13 mouse cellular contexts compared by ENCODE assay signal in genomic region chr1:133701824-133702223, GRCm38 (mm10). TPM values are rescaled to one million over a fixed set of nuclear protein-coding genes. Genes with fewer than 3 reads are reported as not detected.
DNase-seq lines count a peak whose midpoint lies in the region; ATAC-seq and TF ChIP-seq lines count a peak whose summit lies in the region.
"Not testable (repeated sequence)": the region's sequence is repeated elsewhere in the genome, so short reads cannot be mapped to it uniquely, and the experiment has no call there.
"Had no signal": no experiment of that assay in that cellular context is flagged by ENCODE, and none has a peak within 500 bp of the region (broad histone marks: within the 10 kb centered on the region; RNA-seq: fewer than 3 reads in every experiment).

No protein-coding gene starts in this region.

- H3K9ac ChIP-seq in heart, postnatal 0 days (replicated peaks; ENCODE audit: low read depth, low read length); lung, embryonic 14.5 days: not testable (repeated sequence)

- DNase-seq in B cell, adult 2 months: peak; percentile 45 to 58
- DNase-seq in Patski (ENCODE audit: low read depth, low spot score); heart, postnatal 0 days (ENCODE audit: low spot score): not testable (repeated sequence)
- peak; percentile 7 for DNase-seq in cerebellum, adult 9-10 months
- peak; percentile 41 for DNase-seq in kidney, postnatal 14 days
- peak; percentile 52 for DNase-seq in lung, embryonic 14.5 days
- peak; percentile 6 for DNase-seq in retina, embryonic 14.5 days (ENCODE audit: low spot score)
- peak; percentile 36 for DNase-seq in thymus, postnatal 25 days

- in situ Hi-C loops in Patski (cut with MboI; ENCODE audit: low pct_unique_long_range_greater_than_20kb): loop anchor here (5.0 kb wide), 1 partner anchor 45 kb away; no protein-coding TSS in a partner anchor

- not testable (repeated sequence) for H3K4me2 ChIP-seq in heart, postnatal 0 days (ENCODE audit: low read depth, low read length); lung, embryonic 14.5 days

- H3K9me3 ChIP-seq in heart, postnatal 0 days (replicated peaks; ENCODE audit: control insufficient read depth, low read length); lung, embryonic 14.5 days (ENCODE audit: low read depth, low read length): not testable (repeated sequence)

- H3K36me3 ChIP-seq in heart, postnatal 0 days (replicated peaks; ENCODE audit: control insufficient read depth, insufficient read depth, low read length); lung, embryonic 14.5 days (ENCODE audit: insufficient read depth): not testable (repeated sequence)

- H3K4me1 ChIP-seq in heart, postnatal 0 days (ENCODE audit: control insufficient read depth, insufficient read depth); lung, embryonic 14.5 days (ENCODE audit: insufficient read depth): not testable (repeated sequence)

- not testable (repeated sequence) for TF ChIP-seq EP300 in heart, postnatal 0 days (IDR thresholded peaks at IDR 0.05; ENCODE audit: low read depth)

- not testable (repeated sequence) for ATAC-seq in Patski; heart, postnatal 0 days (ENCODE audit: insufficient read depth, low read depth); lung, embryonic 14.5 days (ENCODE audit: insufficient read depth)

- H3K27ac ChIP-seq in heart, postnatal 0 days (ENCODE audit: low read depth); lung, embryonic 14.5 days (ENCODE audit: low read depth): not testable (repeated sequence)

- WGBS in heart, postnatal 0 days: 28% methylated on average over 1 of the region's 2 CpGs
- WGBS in lung, embryonic 14.5 days: 9% methylated on average over 2 of the region's 2 CpGs

- POLR2A ChIA-PET in Patski (lab: Charles Lee): not testable (repeated sequence)

- not testable (repeated sequence) for H3K4me3 ChIP-seq in heart, postnatal 0 days (ENCODE audit: low read depth, low read length); lung, embryonic 14.5 days (ENCODE audit: low read depth, low read length)

- CTCF ChIA-PET in Patski (lab: Charles Lee): interaction anchor here (0.9 to 2.1 kb wide), 4 partner anchors 16 to 194 kb away, joined by 3 to 6 read pairs (median 6); no protein-coding TSS in a partner anchor

- not testable (repeated sequence) for H3K27me3 ChIP-seq in Patski; heart, postnatal 0 days (ENCODE audit: control insufficient read depth, insufficient read depth, low read length); lung, embryonic 14.5 days (ENCODE audit: insufficient read depth, low read length)

- TF ChIP-seq CTCF in Patski (IDR thresholded peaks at IDR 0.05): peak; percentile 70
- peak; percentile 35 for TF ChIP-seq CTCF in heart, postnatal 0 days (IDR thresholded peaks at IDR 0.05; ENCODE audit: low read depth)
- TF ChIP-seq CTCF in lung, embryonic 14.5 days (IDR thresholded peaks at IDR 0.05; ENCODE audit: low read depth): peak; percentile 54

RNA-seq across cellular contexts. Expression of gene Lax1, which starts 11.9 kb away (rescaled TPM):
- polyA plus RNA-seq in Patski (2021): 1.8 TPM
- total RNA-seq in heart, postnatal 0 days (2014; rRNA removed; ENCODE audit: low replicate concordance): 0.15 and 0.35 TPM in 2 replicates
- polyA plus RNA-seq in heart, postnatal 0 days (2015; fragmentation: Nextera tagmentation; extraction: Ambion mirVana): 0.10 and 0.15 TPM in 2 replicates
- 0.18 and 0.25 TPM in 2 replicates for polyA plus RNA-seq in lung, embryonic 14.5 days (2014; fragmentation: Nextera tagmentation; extraction: Ambion mirVana)

RNA-seq across cellular contexts. Expression of gene Gm38394, which starts 40.7 kb away (rescaled TPM):
- 12.3 TPM for polyA plus RNA-seq in Patski (2021)
- total RNA-seq in heart, postnatal 0 days (2014; rRNA removed; ENCODE audit: low replicate concordance): 2.6 and 8.6 TPM in 2 replicates
- polyA plus RNA-seq in heart, postnatal 0 days (2015; fragmentation: Nextera tagmentation; extraction: Ambion mirVana): 2.0 and 2.1 TPM in 2 replicates
- 11.9 and 12.2 TPM in 2 replicates for polyA plus RNA-seq in lung, embryonic 14.5 days (2014; fragmentation: Nextera tagmentation; extraction: Ambion mirVana)

RNA-seq across cellular contexts. Expression of gene Zbed6, which starts 41.1 kb away (rescaled TPM):
- 17.5 TPM for polyA plus RNA-seq in Patski (2021)
- 7.3 and 18.8 TPM in 2 replicates for total RNA-seq in heart, postnatal 0 days (2014; rRNA removed; ENCODE audit: low replicate concordance)
- not detected in 2 replicates for polyA plus RNA-seq in heart, postnatal 0 days (2015; fragmentation: Nextera tagmentation; extraction: Ambion mirVana)
- polyA plus RNA-seq in lung, embryonic 14.5 days (2014; fragmentation: Nextera tagmentation; extraction: Ambion mirVana): not detected in 2 replicates
- polyA plus RNA-seq: embryonic facial prominence, embryonic 11.5 days; hindbrain, embryonic 15.5 days; limb, embryonic 13.5 days; neural tube, embryonic 14.5 days; stomach, embryonic 15.5 days had no signal

Comparison
In these comparisons a context has a peak if more than half of its experiments do, and no peak if none do; other contexts are left out.
1. RNA of gene Zbed6, which starts 41.1 kb away (polyA plus RNA-seq): 17.5 TPM in Patski (single experiment); not detected in heart, postnatal 0 days and not detected in lung, embryonic 14.5 days; every median in the first group is over 10 times any median in the second.
2. Peak in every context shown above with its lines, with median percentiles within 50 percentile points of each other: CTCF ChIP-seq.